Mouse (Mus musculus): ENCODE data around the gene Mak.

GRCm38 (mm10) chr13:41100031-41100430 is 20.5 kb upstream of the Mak start:
- TF ChIP-seq CTCF (IDR thresholded peaks at IDR 0.05; ENCODE audit: insufficient read depth, low read length) (no peak), POLR2A (IDR thresholded peaks at IDR 0.05; ENCODE audit: borderline replicate concordance, extremely low read depth, low read depth, low read length) (no peak)

All from lung, adult 2 months (tissue).